Mouse (Mus musculus) myocyte (in vitro differentiated cells): ENCODE data around the gene Tpk1. TPM values are rescaled to one million over a fixed set of nuclear protein-coding genes. Genes with fewer than 3 reads are reported as not detected.

Source experiments
- H3K27me3 ChIP-seq: one replicate; pipeline ENCODE4 v1.6.1; 2011; ENCODE audit not compliant: control insufficient read depth, insufficient read depth, insufficient read length
- H3K36me3 ChIP-seq: one replicate; pipeline ENCODE4 v1.6.1; 2011; ENCODE audit not compliant: control insufficient read depth, insufficient read depth
- H3K4me2 ChIP-seq: one replicate; pipeline ENCODE4 v1.6.1; 2011; ENCODE audit warnings: low read depth, control low read depth
- H3K4me3 ChIP-seq: one replicate; pipeline ENCODE4 v1.5.1; 2011; ENCODE audit warnings: mild to moderate bottlenecking, control low read depth, moderate library complexity
- H3K79me2 ChIP-seq: one replicate; pipeline ENCODE4 v1.6.1; 2011; ENCODE audit not compliant: control insufficient read depth, insufficient read depth
- H3ac ChIP-seq: one replicate; pipeline ENCODE4 v1.6.1; 2011; ENCODE audit not compliant: control insufficient read depth, insufficient read length
- CEBPB ChIP-seq: IDR thresholded peaks from 2 replicates; pipeline ENCODE4 v1.6.1; 2011; ENCODE audit warnings: mild to moderate bottlenecking, moderate library complexity; ENCODE audit not compliant: poor library complexity, insufficient read depth, severe bottlenecking
- E2F4 ChIP-seq: IDR thresholded peaks from one replicate; pipeline ENCODE4 v1.6.1; 2011; ENCODE audit warnings: mild to moderate bottlenecking, control low read depth, moderate library complexity; ENCODE audit not compliant: insufficient read depth
- MAX ChIP-seq: IDR thresholded peaks from one replicate; pipeline ENCODE4 v1.6.1; 2011; ENCODE audit warnings: low read depth, mild to moderate bottlenecking, control low read depth
- MYOD1 ChIP-seq, 3 experiments: IDR thresholded peaks; one replicate each; pipeline ENCODE4 v1.6.1; 2011; ENCODE audit warnings: control low read depth in 2 of 3, low read depth in 2 of 3, mild to moderate bottlenecking in 2 of 3, moderate library complexity in 1 of 3; ENCODE audit not compliant: insufficient read length in 2 of 3, control insufficient read depth in 1 of 3
- MYOG ChIP-seq, 3 experiments: IDR thresholded peaks; one replicate each; pipeline ENCODE4 v1.6.1; 2011; ENCODE audit warnings: control low read depth in 2 of 3, low read depth in 2 of 3, mild to moderate bottlenecking in 2 of 3; ENCODE audit not compliant: insufficient read length in 2 of 3, control insufficient read depth in 1 of 3, insufficient read depth in 1 of 3
- POLR2A ChIP-seq: IDR thresholded peaks from one replicate; pipeline ENCODE4 v1.6.1; 2011; ENCODE audit warnings: low read depth, mild to moderate bottlenecking, control low read depth, moderate library complexity; ENCODE audit not compliant: insufficient read length
- POLR2AphosphoS2 ChIP-seq: IDR thresholded peaks from one replicate; pipeline ENCODE4 v1.6.1; 2011; ENCODE audit warnings: low read depth, control low read depth; ENCODE audit not compliant: insufficient read length
- REST ChIP-seq: IDR thresholded peaks from one replicate; pipeline ENCODE4 v1.6.1; 2011; ENCODE audit warnings: mild to moderate bottlenecking, control low read depth, moderate library complexity; ENCODE audit not compliant: insufficient read depth, insufficient read length
- SRF ChIP-seq: IDR thresholded peaks from one replicate; pipeline ENCODE4 v1.6.1; 2011; ENCODE audit warnings: low read depth; ENCODE audit not compliant: control insufficient read depth, insufficient read length
- TCF12 ChIP-seq: IDR thresholded peaks from one replicate; pipeline ENCODE4 v1.6.1; 2011; ENCODE audit warnings: mild to moderate bottlenecking, control low read depth; ENCODE audit not compliant: poor library complexity, insufficient read depth, severe bottlenecking
- TCF3 ChIP-seq: IDR thresholded peaks from one replicate; pipeline ENCODE4 v1.6.1; 2011; ENCODE audit warnings: low read depth, control low read depth; ENCODE audit not compliant: insufficient read length
- USF1 ChIP-seq: IDR thresholded peaks from one replicate; pipeline ENCODE4 v1.6.1; 2011; ENCODE audit warnings: low read depth, mild to moderate bottlenecking, control low read depth, moderate library complexity
- polyA plus RNA-seq: library from polyadenylated mRNA; unstranded; fragments of >200 nt; fragmentation: generic; extraction: Trizol; gene quantifications from one replicate; pipeline ENCODE4 v1.2.1, GENCODE M21; 2012; ENCODE audit warnings: missing spikeins

Gene Tpk1
- polyA plus RNA-seq, 1 experiment = 1.6 TPM

DNA sequence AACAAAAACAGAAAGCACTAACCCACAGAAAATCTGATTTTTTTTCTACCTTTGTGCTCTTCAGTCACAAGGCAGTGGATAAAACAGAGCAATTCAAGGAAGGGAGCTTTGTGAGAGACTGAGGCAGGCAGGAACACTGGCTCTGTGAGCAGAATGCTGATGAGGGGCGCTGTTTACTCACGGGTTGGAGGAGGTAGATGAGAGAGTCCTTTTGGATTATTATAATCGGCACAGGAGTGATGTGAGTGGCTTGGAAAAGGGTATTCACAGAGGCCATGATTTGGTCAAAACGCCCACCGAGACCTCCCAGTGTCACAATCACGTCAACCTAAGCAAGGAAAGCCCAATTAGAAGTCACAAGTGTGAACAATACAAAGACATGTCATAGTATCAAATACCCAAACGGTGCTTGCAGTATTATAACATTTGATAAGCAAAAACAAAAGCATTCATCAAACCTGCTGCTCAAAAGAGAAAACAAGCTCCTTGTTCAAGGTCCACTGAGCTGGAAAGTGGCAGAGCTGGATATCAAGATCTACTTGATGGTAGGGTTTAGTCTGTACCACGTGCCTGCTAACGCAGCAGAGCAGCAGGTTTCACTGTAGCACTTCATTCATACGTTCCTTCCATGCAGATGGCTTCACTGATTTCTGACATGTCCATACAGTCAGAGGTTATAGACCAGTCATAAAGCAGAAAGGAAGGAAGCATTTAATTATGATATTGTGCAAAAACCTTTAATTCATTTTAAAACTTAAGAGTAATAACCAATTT, 197.1 kb downstream of the Tpk1 start:
- H3K4me2 ChIP-seq = no peak overlapping the region
- no peaks in the 10 kb centered on the region for H3K36me3 ChIP-seq
- no peak overlapping the region for H3K4me3 ChIP-seq
- TF ChIP-seq CEBPB (no peak), MYOD1 (IDR thresholded peaks at IDR 0.05; ENCODE audit: control insufficient read depth in 1 of 3, insufficient read length in 2 of 3, low read depth in 2 of 3) (no peak), TCF3 (no peak), SRF (no peak), TCF12 (no peak), E2F4 (no peak), USF1 (no peak), REST (no peak), MAX (no peak), MYOG (IDR thresholded peaks at IDR 0.05; ENCODE audit: control insufficient read depth in 1 of 3, insufficient read depth in 1 of 3, insufficient read length in 2 of 3, low read depth in 2 of 3) (no peak), POLR2AphosphoS2 (no peak), POLR2A (no peak)
- no peak overlapping the region for H3ac ChIP-seq
- H3K27me3 ChIP-seq = no peaks in the 10 kb centered on the region
- H3K79me2 ChIP-seq = no peaks in the 10 kb centered on the region

DNA sequence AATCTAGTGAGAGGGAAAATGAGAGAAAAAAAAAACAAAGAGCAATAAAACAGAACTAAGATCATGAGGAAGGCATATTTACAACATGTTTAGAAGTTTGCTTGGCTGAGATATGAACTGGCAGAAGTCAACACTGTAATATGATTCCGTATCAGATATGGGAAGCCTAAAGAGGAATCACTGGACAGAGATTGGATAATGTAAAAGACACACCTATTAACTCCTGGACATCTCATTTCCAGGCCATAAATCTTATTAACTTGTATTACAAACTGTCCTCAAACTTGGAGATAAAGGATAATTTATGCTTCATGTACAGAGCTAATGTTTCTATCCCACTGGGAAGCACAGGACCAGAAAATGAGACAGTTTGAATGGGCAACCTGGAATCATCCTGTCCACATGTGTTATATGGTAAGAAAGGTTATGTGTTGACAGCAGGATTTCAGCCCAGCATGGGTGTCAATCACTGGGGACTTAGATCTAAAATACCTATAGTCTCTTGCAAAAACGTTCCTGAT, 203.2 kb downstream of the Tpk1 start:
- no peak for TF ChIP-seq POLR2A
- no peaks in the 10 kb centered on the region for H3K27me3 ChIP-seq
- H3K4me2 ChIP-seq = no peak overlapping the region
- no peak overlapping the region for H3ac ChIP-seq
- H3K36me3 ChIP-seq = no peaks in the 10 kb centered on the region
- no peaks in the 10 kb centered on the region for H3K79me2 ChIP-seq
- H3K4me3 ChIP-seq = no peak overlapping the region

DNA sequence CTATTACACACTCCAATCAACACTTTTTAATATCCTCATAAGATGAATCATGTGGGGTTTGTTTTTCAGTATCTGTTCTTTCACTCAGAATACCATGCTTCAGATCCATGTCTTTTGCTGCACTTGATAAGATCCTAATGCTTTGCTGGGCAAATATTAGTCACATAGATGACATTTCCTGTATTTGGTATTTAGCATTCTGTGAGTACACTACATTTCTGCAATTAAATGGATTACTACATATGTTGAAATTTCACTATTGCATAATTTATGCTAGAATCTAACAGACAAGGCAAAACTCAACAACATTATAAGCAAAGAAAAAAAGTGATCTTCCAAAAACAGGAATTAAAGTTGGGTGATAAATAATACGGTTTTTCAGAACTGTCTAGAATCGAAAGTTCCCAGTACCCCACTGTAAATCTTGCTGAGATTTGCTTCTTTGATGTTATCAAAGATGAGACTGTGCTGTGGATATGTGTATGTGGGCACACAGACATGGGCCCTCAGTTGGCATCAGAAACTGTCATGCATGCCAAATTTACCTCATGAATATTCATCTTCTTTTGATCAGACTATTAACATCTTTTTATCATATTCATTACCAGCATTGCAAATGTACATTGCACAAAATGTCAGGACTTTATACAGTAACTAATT, 203.8 kb downstream of the Tpk1 start:
- Histone ChIP-seq H3K27me3 (no peaks in the 10 kb centered on the region), H3K4me3 (no peak overlapping the region), H3ac (no peak overlapping the region), H3K79me2 (no peaks in the 10 kb centered on the region), H3K36me3 (no peaks in the 10 kb centered on the region), H3K4me2 (no peak overlapping the region)
- TF ChIP-seq MYOG (IDR thresholded peaks at IDR 0.05; ENCODE audit: control insufficient read depth in 1 of 3, insufficient read depth in 1 of 3, insufficient read length in 2 of 3, low read depth in 2 of 3) (no peak), REST (no peak), TCF12 (no peak), CEBPB (no peak), USF1 (no peak), POLR2AphosphoS2 (no peak), POLR2A (no peak), MAX (no peak), SRF (no peak), E2F4 (no peak), MYOD1 (IDR thresholded peaks at IDR 0.05; ENCODE audit: control insufficient read depth in 1 of 3, insufficient read length in 2 of 3, low read depth in 2 of 3) (no peak), TCF3 (no peak)

DNA sequence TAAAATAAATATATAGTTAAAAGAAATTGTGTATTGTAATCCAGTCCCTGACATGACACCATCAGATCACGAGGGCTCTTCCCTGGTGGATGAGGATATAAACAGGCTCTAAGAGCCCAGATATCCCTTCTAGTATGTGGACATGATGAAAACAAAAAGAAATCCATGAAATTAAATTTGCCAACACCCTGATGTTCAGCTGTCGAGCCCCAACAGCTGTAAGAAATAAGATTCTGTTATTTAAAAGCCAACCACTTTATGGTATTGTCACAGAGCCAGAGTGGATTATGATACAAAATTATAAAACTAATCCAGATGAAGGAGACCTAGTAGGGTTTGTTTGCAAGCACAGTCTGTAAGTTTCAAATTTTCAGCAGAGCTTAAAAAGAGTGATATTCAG, 207.0 kb downstream of the Tpk1 start:
- Histone ChIP-seq H3ac (no peak overlapping the region), H3K4me2 (peak overlapping the region; percentile 36), H3K4me3 (no peak overlapping the region), H3K79me2 (no peaks in the 10 kb centered on the region), H3K36me3 (no peaks in the 10 kb centered on the region), H3K27me3 (no peaks in the 10 kb centered on the region)
- TF ChIP-seq CEBPB = peak; percentile 63; the same call in 1 of the 2 replicates
- TF ChIP-seq SRF = no peak
- no peak for TF ChIP-seq POLR2A
- TF ChIP-seq MYOD1 (IDR thresholded peaks at IDR 0.05; ENCODE audit: control insufficient read depth in 1 of 3, insufficient read length in 2 of 3, low read depth in 2 of 3) = peak in 2 of 3 experiments; percentile 17 to 60
- TF ChIP-seq TCF12 = peak; percentile 79
- TF ChIP-seq MAX = no peak
- TF ChIP-seq MYOG (IDR thresholded peaks at IDR 0.05; ENCODE audit: control insufficient read depth in 1 of 3, insufficient read depth in 1 of 3, insufficient read length in 2 of 3, low read depth in 2 of 3) = peak in 1 of 3 experiments; percentile 91
- TF ChIP-seq USF1 = no peak

DNA sequence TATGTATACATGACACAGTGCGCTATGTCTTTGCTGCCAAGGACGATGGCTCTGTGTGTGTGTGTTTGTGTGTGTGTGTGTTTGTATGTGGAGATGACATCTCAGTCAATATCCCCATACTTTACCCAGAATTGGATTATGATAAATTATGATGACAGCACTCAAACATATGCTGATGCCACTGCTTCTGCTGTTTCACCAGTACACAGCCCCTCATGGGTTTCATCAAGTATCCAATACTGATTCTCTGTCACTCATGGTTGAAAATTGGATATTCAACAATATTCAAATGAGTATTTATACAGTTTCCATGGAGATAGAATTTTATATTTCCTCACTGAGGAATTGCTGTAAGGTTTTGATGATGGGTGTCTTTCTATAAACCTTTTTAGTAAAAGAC, 208.1 kb downstream of the Tpk1 start:
- Histone ChIP-seq H3K4me3 (no peak overlapping the region), H3K27me3 (no peaks in the 10 kb centered on the region), H3K4me2 (no peak overlapping the region), H3ac (no peak overlapping the region), H3K36me3 (no peaks in the 10 kb centered on the region), H3K79me2 (no peaks in the 10 kb centered on the region)
- no peak for TF ChIP-seq TCF12
- TF ChIP-seq POLR2A = no peak
- no peak for TF ChIP-seq SRF
- TF ChIP-seq MYOG (IDR thresholded peaks at IDR 0.05; ENCODE audit: control insufficient read depth in 1 of 3, insufficient read depth in 1 of 3, insufficient read length in 2 of 3, low read depth in 2 of 3) = no peak
- no peak for TF ChIP-seq MAX
- TF ChIP-seq TCF3 = no peak
- no peak for TF ChIP-seq USF1
- TF ChIP-seq POLR2AphosphoS2 = no peak
- TF ChIP-seq E2F4 = no peak
- no peak for TF ChIP-seq CEBPB
- TF ChIP-seq REST = no peak
- TF ChIP-seq MYOD1 (IDR thresholded peaks at IDR 0.05; ENCODE audit: control insufficient read depth in 1 of 3, insufficient read length in 2 of 3, low read depth in 2 of 3) = no peak
